Mouse (Mus musculus) midbrain, postnatal 0 days (tissue): ENCODE measurements at regions not wholly inside any gene's neighbourhood (a gene's known extent, or its start where the extent isn't known, plus 50 kb on each side); places are given as distances from the start of the nearest gene placed in this dataset.

Experiments used
- ATAC-seq: fragments of 200-750 bp; cut with Nextera tagmentation; 2 replicates; pipeline ENCODE4 v1.8.0; 2017; ENCODE audit warnings: moderate number of reproducible peaks, mild to moderate bottlenecking, moderate TSS enrichment, moderate library complexity; ENCODE audit not compliant: low FRiP score
- DNase-seq: peaks from one replicate; pipeline ENCODE4 v3.0.0-alpha.2; 2015; ENCODE audit warnings: low spot score
- H3K27ac ChIP-seq: fragments of 300-500 bp; sonication (generic); 2 replicates; pipeline ENCODE4 v1.5.1; 2014; ENCODE audit warnings: low read depth, mild to moderate bottlenecking, low read length, mixed read lengths
- H3K27me3 ChIP-seq: fragments of 300-500 bp; sonication (generic); 2 replicates; pipeline ENCODE4 v1.6.1; 2014; ENCODE audit warnings: low read length, control low read depth, mixed read lengths; ENCODE audit not compliant: insufficient read depth
- H3K36me3 ChIP-seq: fragments of 300-500 bp; sonication (generic); 2 replicates; pipeline ENCODE4 v1.6.1; 2014; ENCODE audit warnings: low read length, control low read depth, mixed read lengths; ENCODE audit not compliant: insufficient read depth
- H3K4me1 ChIP-seq: fragments of 300-500 bp; sonication (generic); 2 replicates; pipeline ENCODE4 v1.6.1; 2014; ENCODE audit warnings: mild to moderate bottlenecking, control low read depth, antibody characterized with exemption, low read length, mixed read lengths; ENCODE audit not compliant: insufficient read depth
- H3K4me2 ChIP-seq: fragments of 300-500 bp; sonication (generic); 2 replicates; pipeline ENCODE4 v1.6.1; 2014; ENCODE audit warnings: low read depth, mild to moderate bottlenecking, low read length, mixed read lengths; ENCODE audit not compliant: poor library complexity, severe bottlenecking
- H3K4me3 ChIP-seq: fragments of 300-500 bp; sonication (generic); 2 replicates; pipeline ENCODE4 v1.5.1; 2014; ENCODE audit warnings: low read depth, mild to moderate bottlenecking, low read length, moderate library complexity
- H3K9ac ChIP-seq: fragments of 300-500 bp; sonication (generic); replicated peaks from 2 replicates; pipeline ENCODE4 v1.6.1; 2014; ENCODE audit warnings: mild to moderate bottlenecking, low read length, moderate library complexity, mixed read lengths; ENCODE audit not compliant: poor library complexity, severe bottlenecking
- H3K9me3 ChIP-seq: fragments of 300-500 bp; sonication (generic); 2 replicates; pipeline ENCODE4 v1.6.1; 2016; ENCODE audit warnings: low read length, control low read depth
- CTCF ChIP-seq: IDR thresholded peaks from 2 replicates; pipeline ENCODE4 v1.5.1; 2016; ENCODE audit warnings: antibody characterized with exemption, mild to moderate bottlenecking
- WGBS: fragments of 180-500 bp; shearing (Covaris S2); extraction: QIAGEN DNeasy Blood & Tissue Kit; methylation state at CpG from one replicate; pipeline ENCODE4 v1.1.7; 2014; 5-methylcytosine and 5-hydroxymethylcytosine counted together

- 90% methylated on average over 2 of the region's 2 CpGs for WGBS
- TF ChIP-seq CTCF, result no peak
- H3K9ac ChIP-seq, result no peak overlapping the region
- H3K27ac ChIP-seq, result no peak overlapping the region
- no peaks in the 10 kb centered on the region for H3K9me3 ChIP-seq
- no peak overlapping the region for H3K4me2 ChIP-seq
- no peaks in the 10 kb centered on the region for H3K4me1 ChIP-seq
- ATAC-seq (no peak), DNase-seq (no peak)
- H3K27me3 ChIP-seq, result no peaks in the 10 kb centered on the region
- H3K4me3 ChIP-seq, result no peak overlapping the region
- no peaks in the 10 kb centered on the region for H3K36me3 ChIP-seq
Measured at GRCm38 (mm10) chr16:30755771-30756170, 156.2 kb downstream of the Fam43a start.

GRCm38 (mm10) chr16:30756678-30757077, 157.2 kb downstream of the Fam43a start:
- Histone ChIP-seq H3K4me3 (no peak overlapping the region), H3K4me1 (no peaks in the 10 kb centered on the region), H3K9me3 (no peaks in the 10 kb centered on the region), H3K27ac (no peak overlapping the region), H3K27me3 (no peaks in the 10 kb centered on the region), H3K36me3 (no peaks in the 10 kb centered on the region), H3K4me2 (no peak overlapping the region), H3K9ac (no peak overlapping the region)
- WGBS, result 77% methylated on average over 5 of the region's 5 CpGs
- no peak for DNase-seq
- no peak for ATAC-seq
- no peak for TF ChIP-seq CTCF

- ATAC-seq (no peak), DNase-seq (no peak)
- Histone ChIP-seq H3K27me3 (no peaks in the 10 kb centered on the region), H3K27ac (no peak overlapping the region), H3K4me3 (no peak overlapping the region), H3K9ac (no peak overlapping the region), H3K36me3 (no peaks in the 10 kb centered on the region), H3K4me2 (no peak overlapping the region), H3K9me3 (no peaks in the 10 kb centered on the region), H3K4me1 (no peaks in the 10 kb centered on the region)
- WGBS, result 89% methylated on average over 3 of the region's 3 CpGs
- TF ChIP-seq CTCF, result no peak
Measured at GRCm38 (mm10) chr16:30757556-30757955, 158.0 kb downstream of the Fam43a start.

GRCm38 (mm10) chr16:30758041-30758440, 158.5 kb downstream of the Fam43a start:
- no peaks in the 10 kb centered on the region for H3K9me3 ChIP-seq
- no peak overlapping the region for H3K4me2 ChIP-seq
- no peak overlapping the region for H3K4me3 ChIP-seq
- H3K27me3 ChIP-seq, result no peaks in the 10 kb centered on the region
- H3K4me1 ChIP-seq, result no peaks in the 10 kb centered on the region
- no peak for TF ChIP-seq CTCF
- WGBS, result 93% methylated on average over 6 of the region's 6 CpGs
- H3K27ac ChIP-seq, result no peak overlapping the region
- H3K9ac ChIP-seq, result no peak overlapping the region
- DNase-seq (no peak), ATAC-seq (no peak)
- H3K36me3 ChIP-seq, result no peaks in the 10 kb centered on the region

- H3K27ac ChIP-seq, result no peak overlapping the region
- TF ChIP-seq CTCF, result no peak
- no peak overlapping the region for H3K9ac ChIP-seq
- no peak for ATAC-seq
- H3K4me3 ChIP-seq, result no peak overlapping the region
- no peak for DNase-seq
- no peaks in the 10 kb centered on the region for H3K9me3 ChIP-seq
- 64% methylated on average over 8 of the region's 8 CpGs for WGBS
- H3K36me3 ChIP-seq, result no peaks in the 10 kb centered on the region
- no peak overlapping the region for H3K4me2 ChIP-seq
- H3K4me1 ChIP-seq, result no peaks in the 10 kb centered on the region
- H3K27me3 ChIP-seq, result no peaks in the 10 kb centered on the region
Measured at GRCm38 (mm10) chr16:30759503-30759902, 160.0 kb downstream of the Fam43a start.

GRCm38 (mm10) chr16:30761201-30761710, 161.7 kb downstream of the Fam43a start:
- Histone ChIP-seq H3K4me3 (no peak overlapping the region), H3K27me3 (no peaks in the 10 kb centered on the region), H3K27ac (no peak overlapping the region), H3K4me1 (no peaks in the 10 kb centered on the region), H3K9me3 (no peaks in the 10 kb centered on the region), H3K9ac (no peak overlapping the region), H3K36me3 (no peaks in the 10 kb centered on the region), H3K4me2 (no peak overlapping the region)
- no peak for TF ChIP-seq CTCF
- 76% methylated on average over 8 of the region's 8 CpGs for WGBS
- ATAC-seq (no peak), DNase-seq (no peak)
